In genomic region chr10:34236569-34236968, GRCm38 (mm10) we compare ENCODE assay signal across 17 mouse cellular contexts.
"Had no signal": no experiment of that assay in that cellular context is flagged by ENCODE, and none has a peak within 500 bp of the region (broad histone marks: within the 10 kb centered on the region; RNA-seq: fewer than 3 reads in every experiment).

No protein-coding gene starts in this region.

- H3K36me3 ChIP-seq: kidney, embryonic 15.5 days; liver, embryonic 13.5 days; lung, embryonic 15.5 days; midbrain, embryonic 10.5 days; midbrain, embryonic 13.5 days; neural tube, embryonic 13.5 days had no signal

- H3K4me1 ChIP-seq: midbrain, embryonic 13.5 days; neural tube, embryonic 13.5 days had no signal

- H3K9ac ChIP-seq: kidney, embryonic 15.5 days; liver, embryonic 13.5 days; lung, embryonic 15.5 days; midbrain, embryonic 13.5 days; neural tube, embryonic 13.5 days had no signal

- H3K9me3 ChIP-seq: kidney, embryonic 15.5 days; liver, embryonic 13.5 days; lung, embryonic 15.5 days; megakaryocyte, embryonic 14.5 days; midbrain, embryonic 10.5 days; midbrain, embryonic 13.5 days; neural tube, embryonic 13.5 days had no signal

- H3K27ac ChIP-seq: kidney, embryonic 15.5 days; left cerebral cortex, adult 2 months; liver, embryonic 13.5 days; lung, embryonic 15.5 days; midbrain, embryonic 10.5 days; midbrain, embryonic 13.5 days; neural tube, embryonic 13.5 days; stomach, postnatal 0 days had no signal

- H3K4me3 ChIP-seq: kidney, embryonic 15.5 days; left cerebral cortex, adult 2 months; liver, embryonic 13.5 days; lung, embryonic 15.5 days; megakaryocyte, embryonic 14.5 days; midbrain, embryonic 10.5 days; midbrain, embryonic 13.5 days; myocyte; neural tube, embryonic 13.5 days had no signal

- DNase-seq: kidney, adult 11 months; kidney, adult 8-10 months; kidney, postnatal 10 days; kidney, postnatal 4 days; liver, embryonic 13.5 days; thymus, adult 2 months; thymus, postnatal 14 days; thymus, postnatal 4 days had no signal
